Mouse (Mus musculus): Measurements from ENCODE around the gene Washc4. TPM values are rescaled to one million over a fixed set of nuclear protein-coding genes. Genes with fewer than 3 reads are reported as not detected.
"Not testable (repeated sequence)": the region's sequence is repeated elsewhere in the genome, so short reads cannot be mapped to it uniquely, and the experiment has no call there.

Washc4 gene
- 36.6 and 38.2 TPM in 2 replicates for polyA plus RNA-seq (2015; fragmentation: Nextera tagmentation; extraction: Ambion mirVana)

- Histone ChIP-seq H3K27me3 (ENCODE audit: control insufficient read depth, insufficient read depth, low read depth, low read length) (no peaks in the 10 kb centered on the region), H3K4me1 (replicated peaks; ENCODE audit: control insufficient read depth, insufficient read depth, low read length) (peaks cover 7% of the 10 kb centered on the region; the same call in 1 of the 2 replicates), H3K9me3 (ENCODE audit: control insufficient read depth, low read length) (no peaks in the 10 kb centered on the region), H3K4me2 (ENCODE audit: low read depth, low read length) (peak within 1 kb of the TSS; percentile 69), H3K27ac (ENCODE audit: low read length) (peak within 1 kb of the TSS; percentile 80), H3K36me3 (ENCODE audit: control insufficient read depth, insufficient read depth, low read length) (0 out of 2 replicates have a peak, but pooled peaks cover 2% of the 10 kb centered on the region), H3K4me3 (ENCODE audit: low read length) (peak within 1 kb of the TSS; percentile 91), H3K9ac (ENCODE audit: low read length) (peak within 1 kb of the TSS; percentile 88)
- 2% methylated on average over 49 of the region's 49 CpGs for WGBS
- ATAC-seq (ENCODE audit: low read depth), result peak; percentile 99
Observed at GRCm38 (mm10) chr10:83543439-83544102, at the start of gene Washc4. TSS of gene Washc4 (plus strand) at chr10:83543752.

DNA sequence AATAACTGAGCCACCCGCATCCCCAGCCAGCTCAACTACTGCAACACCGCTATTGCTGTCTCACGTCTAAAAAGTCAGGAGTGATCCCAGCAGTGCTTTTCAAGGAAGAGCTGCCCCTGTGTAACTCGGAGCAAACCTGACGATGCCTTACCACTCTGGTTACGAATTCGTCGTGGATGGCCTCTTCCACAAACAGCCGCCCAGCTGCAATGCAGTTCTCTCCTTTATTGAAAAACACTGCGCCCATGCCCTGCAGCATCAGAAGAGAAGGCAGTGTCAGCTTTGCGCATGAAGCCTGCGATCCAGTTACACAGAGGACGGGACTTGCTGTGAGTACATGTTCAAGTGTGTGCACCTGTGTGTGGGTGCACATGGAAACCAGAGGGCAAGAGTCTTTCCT is 46.2 kb upstream of the Washc4 start:
- Histone ChIP-seq H3K4me3 (ENCODE audit: low read length) (no peak overlapping the region), H3K9ac (ENCODE audit: low read length) (no peak overlapping the region), H3K9me3 (ENCODE audit: control insufficient read depth, low read length) (no peaks in the 10 kb centered on the region), H3K27me3 (ENCODE audit: control insufficient read depth, insufficient read depth, low read depth, low read length) (no peaks in the 10 kb centered on the region), H3K36me3 (ENCODE audit: control insufficient read depth, insufficient read depth, low read length) (no peaks in the 10 kb centered on the region), H3K4me1 (replicated peaks; ENCODE audit: control insufficient read depth, insufficient read depth, low read length) (no peaks in the 10 kb centered on the region), H3K27ac (ENCODE audit: low read length) (no peak overlapping the region), H3K4me2 (ENCODE audit: low read depth, low read length) (no peak overlapping the region)
- ATAC-seq (ENCODE audit: low read depth), result no peak
- WGBS, result 79% methylated on average over 13 of the region's 13 CpGs

GRCm38 (mm10) chr10:83508962-83509660 is 34.4 kb upstream of the Washc4 start:
- no peak for ATAC-seq (ENCODE audit: low read depth)
- Histone ChIP-seq H3K36me3 (ENCODE audit: control insufficient read depth, insufficient read depth, low read length) (no peaks in the 10 kb centered on the region), H3K27me3 (ENCODE audit: control insufficient read depth, insufficient read depth, low read depth, low read length) (no peaks in the 10 kb centered on the region), H3K4me1 (replicated peaks; ENCODE audit: control insufficient read depth, insufficient read depth, low read length) (no peaks in the 10 kb centered on the region), H3K4me3 (ENCODE audit: low read length) (no peak overlapping the region), H3K9me3 (ENCODE audit: control insufficient read depth, low read length) (no peaks in the 10 kb centered on the region), H3K27ac (ENCODE audit: low read length) (no peak overlapping the region), H3K4me2 (ENCODE audit: low read depth, low read length) (no peak overlapping the region), H3K9ac (ENCODE audit: low read length) (no peak overlapping the region)
- 62% methylated on average over 8 of the region's 8 CpGs for WGBS

- no peaks in the 10 kb centered on the region for H3K27me3 ChIP-seq (ENCODE audit: control insufficient read depth, insufficient read depth, low read depth, low read length)
- H3K9ac ChIP-seq (ENCODE audit: low read length), result no peak overlapping the region
- H3K9me3 ChIP-seq (ENCODE audit: control insufficient read depth, low read length), result no peaks in the 10 kb centered on the region
- ATAC-seq (ENCODE audit: low read depth), result no peak
- no peaks in the 10 kb centered on the region for H3K36me3 ChIP-seq (ENCODE audit: control insufficient read depth, insufficient read depth, low read length)
- H3K4me1 ChIP-seq (replicated peaks; ENCODE audit: control insufficient read depth, insufficient read depth, low read length), result no peaks in the 10 kb centered on the region
- WGBS, result 69% methylated on average over 5 of the region's 5 CpGs
- no peak overlapping the region for H3K4me3 ChIP-seq (ENCODE audit: low read length)
- no peak overlapping the region for H3K27ac ChIP-seq (ENCODE audit: low read length)
- H3K4me2 ChIP-seq (ENCODE audit: low read depth, low read length), result no peak overlapping the region
Observed at GRCm38 (mm10) chr10:83511304-83511703, 32.2 kb upstream of the Washc4 start.

DNA sequence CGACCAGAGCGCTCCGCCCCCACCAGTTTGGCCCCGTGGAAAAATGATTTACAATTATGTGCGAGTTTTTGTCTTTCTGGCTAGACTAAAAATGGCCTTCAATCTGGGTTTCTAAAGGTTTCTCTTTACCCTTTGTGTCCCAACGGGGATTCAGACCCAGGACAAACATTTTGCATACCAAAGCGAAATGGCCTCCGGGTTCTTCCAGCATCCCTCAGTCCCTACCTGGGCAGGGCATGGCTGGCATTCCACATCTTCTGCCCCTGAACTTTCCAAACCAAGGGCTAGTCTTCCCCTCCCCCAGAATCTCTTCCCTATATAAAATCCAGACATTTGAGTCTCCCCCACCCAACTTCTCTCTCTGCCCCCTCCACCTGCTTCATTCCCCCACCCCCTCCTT is 29.8 kb upstream of the Washc4 start:
- Histone ChIP-seq H3K4me2 (ENCODE audit: low read depth, low read length) (no peak overlapping the region), H3K9me3 (ENCODE audit: control insufficient read depth, low read length) (no peaks in the 10 kb centered on the region), H3K27me3 (ENCODE audit: control insufficient read depth, insufficient read depth, low read depth, low read length) (no peaks in the 10 kb centered on the region), H3K4me1 (replicated peaks; ENCODE audit: control insufficient read depth, insufficient read depth, low read length) (no peaks in the 10 kb centered on the region), H3K27ac (ENCODE audit: low read length) (no peak overlapping the region), H3K4me3 (ENCODE audit: low read length) (no peak overlapping the region), H3K9ac (ENCODE audit: low read length) (no peak overlapping the region), H3K36me3 (ENCODE audit: control insufficient read depth, insufficient read depth, low read length) (no peaks in the 10 kb centered on the region)
- no peak for ATAC-seq (ENCODE audit: low read depth)
- WGBS, result 80% methylated on average over 8 of the region's 8 CpGs

- Histone ChIP-seq H3K4me3 (ENCODE audit: low read length) (no peak overlapping the region), H3K9me3 (ENCODE audit: control insufficient read depth, low read length) (no peaks in the 10 kb centered on the region), H3K27me3 (ENCODE audit: control insufficient read depth, insufficient read depth, low read depth, low read length) (no peaks in the 10 kb centered on the region), H3K27ac (ENCODE audit: low read length) (no peak overlapping the region), H3K4me1 (replicated peaks; ENCODE audit: control insufficient read depth, insufficient read depth, low read length) (no peaks in the 10 kb centered on the region), H3K4me2 (ENCODE audit: low read depth, low read length) (no peak overlapping the region), H3K36me3 (ENCODE audit: control insufficient read depth, insufficient read depth, low read length) (no peaks in the 10 kb centered on the region), H3K9ac (ENCODE audit: low read length) (no peak overlapping the region)
- 76% methylated on average over 4 of the region's 4 CpGs for WGBS
- no peak for ATAC-seq (ENCODE audit: low read depth)
Observed at GRCm38 (mm10) chr10:83520990-83521389, 22.6 kb upstream of the Washc4 start.

- not testable (repeated sequence) for H3K4me1 ChIP-seq (replicated peaks; ENCODE audit: control insufficient read depth, insufficient read depth, low read length); H3K4me2 ChIP-seq (ENCODE audit: low read depth, low read length); H3K9me3 ChIP-seq (ENCODE audit: control insufficient read depth, low read length); H3K27me3 ChIP-seq (ENCODE audit: control insufficient read depth, insufficient read depth, low read depth, low read length); H3K36me3 ChIP-seq (ENCODE audit: control insufficient read depth, insufficient read depth, low read length); H3K4me3 ChIP-seq (ENCODE audit: low read length); H3K27ac ChIP-seq (ENCODE audit: low read length); ATAC-seq (ENCODE audit: low read depth); H3K9ac ChIP-seq (ENCODE audit: low read length)
Observed at GRCm38 (mm10) chr10:83524238-83524637, 19.3 kb upstream of the Washc4 start.

- H3K9me3 ChIP-seq (ENCODE audit: control insufficient read depth, low read length), result no peaks in the 10 kb centered on the region
- no peak overlapping the region for H3K4me2 ChIP-seq (ENCODE audit: low read depth, low read length)
- no peak overlapping the region for H3K4me3 ChIP-seq (ENCODE audit: low read length)
- H3K27ac ChIP-seq (ENCODE audit: low read length), result no peak overlapping the region
- ATAC-seq (ENCODE audit: low read depth), result no peak
- peaks cover 13% of the 10 kb centered on the region; the same call in 1 of the 2 replicates for H3K4me1 ChIP-seq (replicated peaks; ENCODE audit: control insufficient read depth, insufficient read depth, low read length)
- no peaks in the 10 kb centered on the region for H3K36me3 ChIP-seq (ENCODE audit: control insufficient read depth, insufficient read depth, low read length)
- 83% methylated on average over 6 of the region's 6 CpGs for WGBS
- no peaks in the 10 kb centered on the region for H3K27me3 ChIP-seq (ENCODE audit: control insufficient read depth, insufficient read depth, low read depth, low read length)
- H3K9ac ChIP-seq (ENCODE audit: low read length), result no peak overlapping the region
Observed at GRCm38 (mm10) chr10:83530384-83530967, 13.1 kb upstream of the Washc4 start.

- peak; percentile 83 for ATAC-seq (ENCODE audit: low read depth)
- Histone ChIP-seq H3K4me3 (ENCODE audit: low read length) (peak overlapping the region; percentile 43), H3K4me2 (ENCODE audit: low read depth, low read length) (peak overlapping the region; percentile 75), H3K9me3 (ENCODE audit: control insufficient read depth, low read length) (no peaks in the 10 kb centered on the region), H3K27me3 (ENCODE audit: control insufficient read depth, insufficient read depth, low read depth, low read length) (no peaks in the 10 kb centered on the region; the same call in 1 of the 2 replicates), H3K36me3 (ENCODE audit: control insufficient read depth, insufficient read depth, low read length) (no peaks in the 10 kb centered on the region), H3K27ac (ENCODE audit: low read length) (no peak overlapping the region), H3K4me1 (replicated peaks; ENCODE audit: control insufficient read depth, insufficient read depth, low read length) (peaks cover 13% of the 10 kb centered on the region; the same call in 1 of the 2 replicates), H3K9ac (ENCODE audit: low read length) (peak overlapping the region; percentile 52)
- WGBS, result under 1% methylated on average over 27 of the region's 27 CpGs
Observed at GRCm38 (mm10) chr10:83533258-83533909, 10.2 kb upstream of the Washc4 start.

Measured in lung, embryonic 16.5 days (tissue).